Mouse (Mus musculus): ENCODE data around the gene Txnrd2. TPM values are rescaled to one million over a fixed set of nuclear protein-coding genes. Genes with fewer than 3 reads are reported as not detected.

The Txnrd2 gene
- polyA plus RNA-seq, 1 experiment = 4.6 TPM

DNA sequence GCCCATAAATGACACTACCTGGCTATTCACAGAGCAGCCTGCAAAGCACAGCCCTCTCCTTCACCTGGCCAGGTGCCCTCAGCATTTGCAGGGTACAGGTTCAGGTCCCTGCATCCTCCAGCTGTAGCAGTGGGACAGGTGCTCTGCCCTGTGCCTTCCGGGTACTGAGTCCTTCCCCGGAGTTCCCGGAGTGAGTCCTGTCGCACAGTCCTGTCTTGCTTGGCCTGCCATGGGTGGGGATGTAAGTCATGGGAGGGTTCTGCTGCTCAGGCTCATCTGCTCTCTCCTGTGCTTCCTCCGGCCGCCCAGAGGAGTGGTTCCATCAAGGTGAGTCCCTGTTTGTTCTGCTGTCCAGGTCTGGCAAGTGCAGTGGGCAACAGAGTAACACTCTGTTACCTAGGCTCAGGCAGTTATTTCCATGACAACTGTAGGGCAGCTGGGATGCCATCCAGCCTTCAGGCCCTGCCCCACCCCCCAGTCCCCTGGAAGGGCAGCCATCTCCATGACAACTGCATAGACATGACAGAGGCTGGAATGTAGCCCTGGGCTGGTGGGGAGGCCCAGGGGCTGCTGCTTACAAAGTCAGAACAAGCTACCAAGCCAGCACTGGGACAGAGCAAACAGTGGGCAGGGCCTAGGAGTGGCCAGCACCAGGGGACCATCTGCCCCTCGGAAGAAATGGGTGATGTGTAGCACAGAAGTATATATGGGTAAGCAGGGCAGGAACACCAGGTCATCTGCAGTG lies 25.5 kb upstream of the Txnrd2 start:
- TF ChIP-seq CTCF (IDR thresholded peaks at IDR 0.05; ENCODE audit: borderline replicate concordance, insufficient read depth, low read length) = no peak
- no peak for TF ChIP-seq POLR2A (IDR thresholded peaks at IDR 0.05; ENCODE audit: low read depth, low read length)
- no peak overlapping the region for H3K4me3 ChIP-seq (ENCODE audit: insufficient read depth, low read length)
- H3K27ac ChIP-seq (ENCODE audit: insufficient read depth, low read length) = no peak overlapping the region
- peaks cover 2% of the 10 kb centered on the region; the same call in 1 of the 2 replicates for H3K4me1 ChIP-seq (ENCODE audit: control insufficient read depth, insufficient read depth, low read length)

DNA sequence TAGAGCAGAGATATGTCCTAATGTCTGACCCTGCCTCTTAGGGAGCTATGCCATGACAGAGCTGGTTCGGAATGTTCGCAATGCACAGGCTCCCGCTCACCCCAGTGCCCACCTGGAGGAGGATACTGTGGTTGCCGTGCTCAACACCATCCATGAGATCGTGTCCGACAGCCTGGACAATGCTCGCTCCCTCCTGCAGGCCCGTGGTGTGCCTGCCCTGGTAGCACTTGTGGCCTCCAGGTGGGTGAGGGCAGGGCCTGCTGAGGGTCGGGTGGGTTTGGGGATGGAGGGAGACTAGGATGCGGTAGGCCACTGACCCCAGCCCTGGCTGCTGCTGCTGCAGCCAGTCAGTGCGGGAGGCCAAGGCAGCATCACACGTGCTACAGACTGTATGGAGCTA lies 22.9 kb upstream of the Txnrd2 start:
- H3K4me3 ChIP-seq (ENCODE audit: insufficient read depth, low read length) = no peak overlapping the region
- TF ChIP-seq POLR2A (IDR thresholded peaks at IDR 0.05; ENCODE audit: low read depth, low read length) (no peak), CTCF (IDR thresholded peaks at IDR 0.05; ENCODE audit: borderline replicate concordance, insufficient read depth, low read length) (no peak)
- no peaks in the 10 kb centered on the region for H3K4me1 ChIP-seq (ENCODE audit: control insufficient read depth, insufficient read depth, low read length)
- H3K27ac ChIP-seq (ENCODE audit: insufficient read depth, low read length) = no peak overlapping the region

DNA sequence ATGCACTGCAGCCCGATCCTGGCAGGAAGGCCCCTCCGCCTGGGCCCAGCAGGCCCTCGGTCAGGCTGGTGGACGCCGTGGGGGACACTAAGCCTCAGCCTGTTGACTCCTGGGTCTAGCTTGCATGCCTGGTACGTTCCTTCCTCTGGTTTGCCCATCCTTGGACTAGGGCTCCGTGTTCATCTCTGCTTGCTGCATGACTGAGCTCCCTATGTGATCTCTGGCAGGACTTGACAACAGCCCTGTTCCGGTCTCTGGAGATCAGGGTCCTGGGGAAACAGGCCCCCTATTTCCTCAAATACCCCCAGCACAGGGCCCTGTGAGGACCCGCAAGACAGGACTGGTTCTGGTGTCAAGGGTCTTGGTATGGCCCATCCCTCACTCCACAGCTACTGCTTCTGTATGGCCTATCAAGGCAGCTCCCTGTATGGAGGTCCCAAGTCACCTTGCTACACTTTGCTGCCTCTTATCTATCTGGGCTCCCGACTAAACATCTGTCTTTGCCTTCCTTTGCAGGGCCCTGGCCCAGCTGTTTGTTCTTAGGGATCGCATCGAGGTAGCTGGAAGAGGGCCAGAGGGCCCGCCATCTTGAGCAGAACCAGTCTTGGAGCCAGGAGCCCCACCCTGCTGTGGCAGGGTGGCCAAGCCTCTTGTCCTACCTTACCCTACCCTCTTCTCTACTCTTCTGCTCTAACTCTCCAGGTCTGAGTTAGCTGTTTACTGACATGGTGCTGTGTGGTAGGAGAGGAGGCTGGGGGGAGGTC lies 20.9 kb upstream of the Txnrd2 start:
- TF ChIP-seq POLR2A (IDR thresholded peaks at IDR 0.05; ENCODE audit: low read depth, low read length) (no peak), CTCF (IDR thresholded peaks at IDR 0.05; ENCODE audit: borderline replicate concordance, insufficient read depth, low read length) (no peak)
- Histone ChIP-seq H3K4me3 (ENCODE audit: insufficient read depth, low read length) (no peak overlapping the region), H3K27ac (ENCODE audit: insufficient read depth, low read length) (no peak overlapping the region), H3K4me1 (ENCODE audit: control insufficient read depth, insufficient read depth, low read length) (no peaks in the 10 kb centered on the region)

DNA sequence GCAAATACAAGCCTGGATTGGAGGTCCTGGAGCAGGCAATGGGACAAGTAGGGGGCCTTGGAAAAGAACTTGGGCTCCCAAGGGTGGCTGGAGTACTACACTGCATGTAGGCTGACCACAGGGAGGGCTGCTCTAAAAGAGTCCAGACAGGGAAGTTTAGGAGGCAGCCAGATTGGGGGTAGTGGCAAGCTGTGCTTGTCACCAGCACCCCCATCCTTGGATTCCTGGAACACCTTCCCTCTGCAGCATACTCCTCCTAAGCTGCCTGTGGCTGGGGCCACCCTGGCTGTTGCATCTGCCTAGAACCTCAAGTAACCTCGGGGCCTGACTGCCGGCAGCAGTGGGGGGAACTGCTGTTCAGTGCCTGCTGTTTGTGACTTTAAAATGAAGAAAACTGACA lies 20.3 kb upstream of the Txnrd2 start:
- TF ChIP-seq POLR2A (IDR thresholded peaks at IDR 0.05; ENCODE audit: low read depth, low read length) (no peak), CTCF (IDR thresholded peaks at IDR 0.05; ENCODE audit: borderline replicate concordance, insufficient read depth, low read length) (no peak)
- Histone ChIP-seq H3K27ac (ENCODE audit: insufficient read depth, low read length) (no peak overlapping the region), H3K4me1 (ENCODE audit: control insufficient read depth, insufficient read depth, low read length) (no peaks in the 10 kb centered on the region), H3K4me3 (ENCODE audit: insufficient read depth, low read length) (no peak overlapping the region)

DNA sequence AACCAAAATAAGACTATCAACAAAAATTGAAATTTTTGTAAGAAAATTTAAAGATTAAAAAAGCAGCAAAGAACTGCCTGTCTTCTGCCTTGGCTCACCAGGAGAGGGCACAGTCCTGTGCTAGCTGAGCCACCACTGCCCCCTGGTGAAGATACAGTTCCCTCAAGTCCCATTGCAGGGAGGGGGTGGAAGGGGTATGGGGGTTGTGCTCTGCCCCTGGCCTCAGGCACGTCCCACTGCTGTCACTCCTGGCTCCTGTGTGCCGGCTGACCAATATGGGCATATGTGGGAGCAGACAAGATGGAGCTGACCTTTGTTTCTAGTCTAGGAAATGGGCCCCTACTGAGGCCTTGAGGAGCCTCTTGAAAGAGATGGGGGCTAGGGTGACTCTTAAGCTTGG lies 19.9 kb upstream of the Txnrd2 start:
- TF ChIP-seq CTCF (IDR thresholded peaks at IDR 0.05; ENCODE audit: borderline replicate concordance, insufficient read depth, low read length) (peak; percentile 95), POLR2A (IDR thresholded peaks at IDR 0.05; ENCODE audit: low read depth, low read length) (no peak)
- no peaks in the 10 kb centered on the region for H3K4me1 ChIP-seq (ENCODE audit: control insufficient read depth, insufficient read depth, low read length)
- H3K27ac ChIP-seq (ENCODE audit: insufficient read depth, low read length) = peak overlapping the region; percentile 1; the same call in 1 of the 2 replicates
- H3K4me3 ChIP-seq (ENCODE audit: insufficient read depth, low read length) = no peak overlapping the region

DNA sequence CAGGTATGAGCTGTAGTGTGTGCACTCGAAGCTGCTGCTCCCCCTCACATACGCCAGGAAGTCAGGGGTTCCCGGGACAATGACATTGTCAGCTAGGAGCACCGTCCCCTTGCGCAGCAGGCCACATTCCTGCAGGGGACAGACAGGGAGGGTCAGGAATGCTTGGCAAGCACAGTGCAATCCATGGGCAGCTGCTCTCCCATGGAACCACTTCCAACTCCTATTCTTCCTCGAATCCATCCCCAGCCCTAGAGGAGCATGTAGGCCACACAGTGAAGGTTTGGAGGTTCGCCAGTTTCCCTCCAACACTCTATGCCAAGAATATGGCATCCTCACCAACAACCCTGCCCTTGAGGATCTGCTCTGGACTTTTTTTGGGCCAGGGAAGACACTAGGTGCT lies 18.3 kb upstream of the Txnrd2 start:
- no peak overlapping the region for H3K27ac ChIP-seq (ENCODE audit: insufficient read depth, low read length)
- no peak overlapping the region for H3K4me3 ChIP-seq (ENCODE audit: insufficient read depth, low read length)
- no peaks in the 10 kb centered on the region for H3K4me1 ChIP-seq (ENCODE audit: control insufficient read depth, insufficient read depth, low read length)
- TF ChIP-seq CTCF (IDR thresholded peaks at IDR 0.05; ENCODE audit: borderline replicate concordance, insufficient read depth, low read length) (no peak), POLR2A (IDR thresholded peaks at IDR 0.05; ENCODE audit: low read depth, low read length) (no peak)

DNA sequence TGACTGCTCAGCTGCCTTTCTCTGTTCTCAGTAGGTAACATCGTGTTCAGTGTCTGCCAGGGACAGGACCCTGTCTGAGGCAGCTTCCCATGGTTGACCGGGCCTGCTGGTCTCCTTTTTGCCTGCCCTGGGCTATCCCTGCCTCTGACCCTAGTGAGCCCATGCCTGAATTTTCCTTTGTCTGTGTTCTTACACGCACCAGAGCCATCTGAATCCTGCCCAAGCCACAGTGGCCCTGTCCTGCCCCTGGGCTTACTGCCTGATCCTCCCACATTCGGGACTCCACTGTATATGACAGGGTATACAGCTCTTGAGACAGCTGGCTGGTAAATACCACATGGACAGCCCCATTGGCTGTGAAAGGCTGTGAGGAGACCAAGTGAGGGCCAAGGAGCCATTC lies 16.4 kb upstream of the Txnrd2 start:
- Histone ChIP-seq H3K4me1 (ENCODE audit: control insufficient read depth, insufficient read depth, low read length) (no peaks in the 10 kb centered on the region), H3K27ac (ENCODE audit: insufficient read depth, low read length) (no peak overlapping the region), H3K4me3 (ENCODE audit: insufficient read depth, low read length) (no peak overlapping the region)
- TF ChIP-seq CTCF (IDR thresholded peaks at IDR 0.05; ENCODE audit: borderline replicate concordance, insufficient read depth, low read length) = no peak
- TF ChIP-seq POLR2A (IDR thresholded peaks at IDR 0.05; ENCODE audit: low read depth, low read length) = no peak

DNA sequence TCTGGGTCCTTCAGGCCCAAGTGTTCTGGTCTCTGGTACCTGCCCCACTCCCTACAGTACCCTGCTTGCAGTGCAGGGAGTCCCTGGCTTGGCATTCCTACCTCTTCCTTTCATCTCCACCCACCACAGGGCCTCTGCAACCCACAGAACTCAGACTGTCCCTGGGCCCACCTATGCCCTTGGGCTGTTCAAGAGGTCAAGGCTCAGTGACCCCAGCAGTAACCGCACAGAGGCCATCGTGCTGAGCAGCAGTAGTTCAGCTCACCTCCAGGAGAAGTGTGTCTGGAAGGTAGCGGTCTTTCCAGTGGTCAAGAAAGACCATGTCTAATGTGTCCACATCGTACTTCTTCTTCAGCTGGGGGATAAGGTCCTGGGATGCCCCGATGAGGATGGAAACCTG lies 15.8 kb upstream of the Txnrd2 start:
- no peak for TF ChIP-seq POLR2A (IDR thresholded peaks at IDR 0.05; ENCODE audit: low read depth, low read length)
- TF ChIP-seq CTCF (IDR thresholded peaks at IDR 0.05; ENCODE audit: borderline replicate concordance, insufficient read depth, low read length) = no peak

DNA sequence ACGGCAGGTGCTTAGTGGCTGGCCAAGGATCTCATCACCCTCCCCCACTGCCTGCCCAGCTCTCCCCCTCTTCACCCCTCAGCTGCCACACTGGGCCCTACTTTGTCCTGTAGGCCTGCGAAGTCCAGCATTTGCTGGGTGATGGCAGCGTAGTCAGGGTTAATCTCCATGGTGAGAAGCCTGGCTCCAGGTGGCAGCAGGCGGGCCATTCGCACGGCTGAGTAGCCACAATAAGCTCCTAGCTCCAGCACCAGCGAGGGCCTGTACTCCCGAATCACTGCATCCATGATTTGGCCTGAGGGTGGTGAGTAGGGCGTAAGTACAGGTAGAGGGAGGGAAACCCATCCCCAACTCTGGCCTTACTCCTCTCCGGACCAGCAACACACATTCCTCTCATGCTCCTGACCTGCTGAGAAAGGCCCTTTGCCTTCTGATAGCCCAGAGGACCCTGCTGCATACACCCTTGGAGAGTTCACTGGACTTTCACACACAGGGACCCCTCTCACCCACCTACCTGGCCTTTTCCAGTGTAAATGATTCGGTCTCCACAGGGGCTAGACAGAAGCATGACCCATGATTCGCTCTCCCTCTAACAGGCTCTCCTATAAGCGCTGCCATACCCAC lies 15.0 kb upstream of the Txnrd2 start:
- Histone ChIP-seq H3K27ac (ENCODE audit: insufficient read depth, low read length) (no peak overlapping the region), H3K4me1 (ENCODE audit: control insufficient read depth, insufficient read depth, low read length) (peaks cover 3% of the 10 kb centered on the region; the same call in 1 of the 2 replicates), H3K4me3 (ENCODE audit: insufficient read depth, low read length) (no peak overlapping the region)
- no peak for TF ChIP-seq CTCF (IDR thresholded peaks at IDR 0.05; ENCODE audit: borderline replicate concordance, insufficient read depth, low read length)
- TF ChIP-seq POLR2A (IDR thresholded peaks at IDR 0.05; ENCODE audit: low read depth, low read length) = no peak

More for the DNA sequence above, 15.8 kb upstream of the Txnrd2 start:
- no peak overlapping the region for H3K27ac ChIP-seq (ENCODE audit: insufficient read depth, low read length)
- no peak overlapping the region for H3K4me3 ChIP-seq (ENCODE audit: insufficient read depth, low read length)
- peaks cover under 1% of the 10 kb centered on the region; the same call in 1 of the 2 replicates for H3K4me1 ChIP-seq (ENCODE audit: control insufficient read depth, insufficient read depth, low read length)

Measured in embryonic fibroblast, embryonic 13.5 days (primary cell).